Mouse (Mus musculus) kidney, embryonic 15.5 days (tissue): ENCODE data around the gene Rfesd. TPM values are rescaled to one million over a fixed set of nuclear protein-coding genes. Genes with fewer than 3 reads are reported as not detected.

Experiments used
- ATAC-seq: fragments of 200-750 bp; cut with Nextera tagmentation; replicated peaks from 2 replicates; pipeline ENCODE4 v1.8.0; 2017; ENCODE audit warnings: moderate TSS enrichment; ENCODE audit not compliant: low FRiP score
- H3K27ac ChIP-seq: fragments of 300-500 bp; sonication (generic); 2 replicates; pipeline ENCODE4 v1.5.1; 2015; ENCODE audit warnings: mild to moderate bottlenecking, inconsistent platforms
- H3K27me3 ChIP-seq: fragments of 300-500 bp; sonication (generic); 2 replicates; pipeline ENCODE4 v1.6.1; 2015; ENCODE audit warnings: inconsistent platforms
- H3K36me3 ChIP-seq: fragments of 300-500 bp; sonication (generic); 2 replicates; pipeline ENCODE4 v1.6.1; 2015; ENCODE audit warnings: inconsistent platforms
- H3K4me1 ChIP-seq: fragments of 300-500 bp; sonication (generic); 2 replicates; pipeline ENCODE4 v1.6.1; 2015; ENCODE audit warnings: inconsistent platforms
- H3K4me2 ChIP-seq: fragments of 300-500 bp; sonication (generic); 2 replicates; pipeline ENCODE4 v1.6.1; 2015; ENCODE audit warnings: moderate library complexity, mild to moderate bottlenecking, inconsistent platforms
- H3K4me3 ChIP-seq: fragments of 300-500 bp; sonication (generic); replicated peaks from 2 replicates; pipeline ENCODE4 v1.5.1; 2015; ENCODE audit warnings: mild to moderate bottlenecking, inconsistent platforms
- H3K9ac ChIP-seq: fragments of 300-500 bp; sonication (generic); 2 replicates; pipeline ENCODE4 v1.6.1; 2015; ENCODE audit warnings: mild to moderate bottlenecking, inconsistent platforms
- H3K9me3 ChIP-seq: fragments of 300-500 bp; sonication (generic); replicated peaks from 2 replicates; pipeline ENCODE4 v1.6.1; 2016; ENCODE audit warnings: inconsistent platforms
- WGBS: fragments of 180-500 bp; shearing (Covaris S2); methylation state at CpG from one replicate; pipeline ENCODE4 v1.1.7; 2015; ENCODE audit warnings: mixed read lengths; 5-methylcytosine and 5-hydroxymethylcytosine counted together
- polyA plus RNA-seq: library from polyadenylated mRNA; unstranded; fragments of >200 nt; fragmentation: Nextera tagmentation; extraction: Ambion mirVana; gene quantifications from 2 replicates; pipeline ENCODE4 v1.2.1, GENCODE M21; 2015

Rfesd gene
- 18.9 and 20.2 TPM in 2 replicates for polyA plus RNA-seq

- H3K9me3 ChIP-seq: no peaks in the 10 kb centered on the region
- under 1% methylated on average over 50 of the region's 50 CpGs for WGBS
- H3K4me1 ChIP-seq: peaks cover 6% of the 10 kb centered on the region
- peak within 1 kb of the TSS; percentile 94 for H3K27ac ChIP-seq
- H3K4me2 ChIP-seq: peak within 1 kb of the TSS; percentile 58
- H3K9ac ChIP-seq: peak within 1 kb of the TSS; percentile 71
- no peaks in the 10 kb centered on the region for H3K27me3 ChIP-seq
- peak; percentile 100 for ATAC-seq
- peak within 1 kb of the TSS; percentile 61 for H3K4me3 ChIP-seq
- no peaks in the 10 kb centered on the region; the same call in 1 of the 2 replicates for H3K36me3 ChIP-seq
Observed at GRCm38 (mm10) chr13:76017974-76018843, at the start of gene Rfesd. Rfesd (minus strand) TSS chr13:76018719.

- ATAC-seq: peak; percentile 65
- H3K27ac ChIP-seq: no peak overlapping the region
Observed at GRCm38 (mm10) chr13:76064363-76064945, 45.9 kb upstream of the Rfesd start.

GRCm38 (mm10) chr13:76063548-76063947 lies 45.0 kb upstream of the Rfesd start:
- Histone ChIP-seq H3K4me2 (no peak overlapping the region), H3K27me3 (no peaks in the 10 kb centered on the region), H3K4me1 (0 out of 2 replicates have a peak, but pooled peaks cover 7% of the 10 kb centered on the region), H3K9me3 (no peaks in the 10 kb centered on the region), H3K9ac (no peak overlapping the region), H3K4me3 (no peak overlapping the region), H3K27ac (no peak overlapping the region), H3K36me3 (peaks cover 11% of the 10 kb centered on the region; the same call in 1 of the 2 replicates)
- 74% methylated on average over 4 of the region's 4 CpGs for WGBS
- no peak for ATAC-seq

More at GRCm38 (mm10) chr13:76064363-76064945, 45.9 kb upstream of the Rfesd start:
- Histone ChIP-seq H3K36me3 (peaks cover 11% of the 10 kb centered on the region; the same call in 1 of the 2 replicates), H3K4me1 (0 out of 2 replicates have a peak, but pooled peaks cover 7% of the 10 kb centered on the region), H3K4me2 (0 out of 2 replicates have a peak overlapping the region, but pooled peaks have one; percentile 2), H3K4me3 (no peak overlapping the region), H3K9me3 (no peaks in the 10 kb centered on the region), H3K27me3 (no peaks in the 10 kb centered on the region), H3K9ac (no peak overlapping the region)
- WGBS: 83% methylated on average over 13 of the region's 13 CpGs

- H3K9me3 ChIP-seq: no peaks in the 10 kb centered on the region
- H3K9ac ChIP-seq: no peak overlapping the region
- H3K4me3 ChIP-seq: no peak overlapping the region
- H3K4me1 ChIP-seq: 0 out of 2 replicates have a peak, but pooled peaks cover 7% of the 10 kb centered on the region
- H3K27me3 ChIP-seq: peaks cover 9% of the 10 kb centered on the region
- WGBS: 88% methylated on average over 3 of the region's 3 CpGs
- H3K36me3 ChIP-seq: peaks cover 11% of the 10 kb centered on the region; the same call in 1 of the 2 replicates
- H3K27ac ChIP-seq: no peak overlapping the region
- ATAC-seq: no peak
- no peak overlapping the region for H3K4me2 ChIP-seq
Observed at GRCm38 (mm10) chr13:76062569-76062968, 44.0 kb upstream of the Rfesd start.

GRCm38 (mm10) chr13:76062126-76062525 lies 43.6 kb upstream of the Rfesd start:
- no peak overlapping the region for H3K4me2 ChIP-seq
- H3K9me3 ChIP-seq: no peaks in the 10 kb centered on the region
- H3K4me3 ChIP-seq: no peak overlapping the region
- no peak overlapping the region for H3K9ac ChIP-seq
- ATAC-seq: no peak
- no peak overlapping the region for H3K27ac ChIP-seq
- 92% methylated on average over 3 of the region's 3 CpGs for WGBS
- 0 out of 2 replicates have a peak, but pooled peaks cover 7% of the 10 kb centered on the region for H3K4me1 ChIP-seq
- H3K36me3 ChIP-seq: peaks cover 11% of the 10 kb centered on the region; the same call in 1 of the 2 replicates
- peaks cover 13% of the 10 kb centered on the region for H3K27me3 ChIP-seq

GRCm38 (mm10) chr13:76059591-76059990 lies 41.1 kb upstream of the Rfesd start:
- H3K4me2 ChIP-seq: no peak overlapping the region
- no peaks in the 10 kb centered on the region for H3K9me3 ChIP-seq
- WGBS: 80% methylated on average over 4 of the region's 4 CpGs
- no peak overlapping the region for H3K27ac ChIP-seq
- H3K4me1 ChIP-seq: peaks cover 23% of the 10 kb centered on the region
- H3K27me3 ChIP-seq: peaks cover 39% of the 10 kb centered on the region
- H3K9ac ChIP-seq: no peak overlapping the region
- H3K4me3 ChIP-seq: no peak overlapping the region
- H3K36me3 ChIP-seq: peaks cover 4% of the 10 kb centered on the region; the same call in 1 of the 2 replicates
- ATAC-seq: no peak

GRCm38 (mm10) chr13:76057267-76058069 lies 38.9 kb upstream of the Rfesd start:
- no peak for ATAC-seq
- H3K4me2 ChIP-seq: no peak overlapping the region

GRCm38 (mm10) chr13:76056896-76057266 lies 38.4 kb upstream of the Rfesd start, which contains the start of gene Gpr150:
Gpr150 (minus strand) TSS chr13:76056996.
- H3K27ac ChIP-seq: no peak within 1 kb of the TSS
- no peaks in the 10 kb centered on the region for H3K36me3 ChIP-seq
- peaks cover 48% of the 10 kb centered on the region for H3K27me3 ChIP-seq
- no peaks in the 10 kb centered on the region for H3K9me3 ChIP-seq
- ATAC-seq: no peak
- peak within 1 kb of the TSS; percentile 48 for H3K4me3 ChIP-seq
- peak within 1 kb of the TSS; percentile 98 for H3K4me2 ChIP-seq
- peaks cover 19% of the 10 kb centered on the region for H3K4me1 ChIP-seq
- peak within 1 kb of the TSS; percentile 41 for H3K9ac ChIP-seq
- 15% methylated on average over 10 of the region's 10 CpGs for WGBS

More at GRCm38 (mm10) chr13:76057267-76058069, 38.9 kb upstream of the Rfesd start:
- H3K4me1 ChIP-seq: peaks cover 19% of the 10 kb centered on the region
- H3K9me3 ChIP-seq: no peaks in the 10 kb centered on the region
- H3K27ac ChIP-seq: no peak overlapping the region
- H3K36me3 ChIP-seq: no peaks in the 10 kb centered on the region
- no peak overlapping the region for H3K9ac ChIP-seq
- peaks cover 48% of the 10 kb centered on the region for H3K27me3 ChIP-seq
- no peak overlapping the region for H3K4me3 ChIP-seq
- WGBS: 61% methylated on average over 10 of the region's 10 CpGs

GRCm38 (mm10) chr13:76056261-76056724 lies 37.8 kb upstream of the Rfesd start:
- 1% methylated on average over 34 of the region's 34 CpGs for WGBS
- Histone ChIP-seq H3K4me3 (peak overlapping the region; percentile 48), H3K36me3 (no peaks in the 10 kb centered on the region), H3K4me2 (peak overlapping the region; percentile 98), H3K4me1 (peaks cover 19% of the 10 kb centered on the region), H3K9me3 (no peaks in the 10 kb centered on the region), H3K27me3 (peaks cover 48% of the 10 kb centered on the region), H3K9ac (peak overlapping the region; percentile 41), H3K27ac (no peak overlapping the region)
- peak; percentile 90 for ATAC-seq

- H3K4me2 ChIP-seq: peak overlapping the region; percentile 98
- no peaks in the 10 kb centered on the region for H3K36me3 ChIP-seq
- H3K9me3 ChIP-seq: no peaks in the 10 kb centered on the region
- peak overlapping the region; percentile 41 for H3K9ac ChIP-seq
- no peak overlapping the region for H3K27ac ChIP-seq
- peak; percentile 76 for ATAC-seq
- WGBS: under 1% methylated on average over 57 of the region's 59 CpGs
- H3K4me3 ChIP-seq: peak overlapping the region; percentile 48
- H3K4me1 ChIP-seq: peaks cover 19% of the 10 kb centered on the region
- H3K27me3 ChIP-seq: peaks cover 48% of the 10 kb centered on the region
Observed at GRCm38 (mm10) chr13:76055391-76056232, 37.1 kb upstream of the Rfesd start.

GRCm38 (mm10) chr13:76044971-76045370 lies 26.5 kb upstream of the Rfesd start:
- H3K27ac ChIP-seq: no peak overlapping the region
- no peak overlapping the region for H3K4me2 ChIP-seq
- H3K9me3 ChIP-seq: no peaks in the 10 kb centered on the region
- H3K27me3 ChIP-seq: no peaks in the 10 kb centered on the region
- no peak overlapping the region for H3K9ac ChIP-seq
- ATAC-seq: no peak
- no peaks in the 10 kb centered on the region for H3K4me1 ChIP-seq
- no peaks in the 10 kb centered on the region for H3K36me3 ChIP-seq
- H3K4me3 ChIP-seq: no peak overlapping the region
